Mouse (Mus musculus) liver, embryonic 13.5 days (tissue): ENCODE data around the gene Det1. TPM values are rescaled to one million over a fixed set of nuclear protein-coding genes. Genes with fewer than 3 reads are reported as not detected.

Experiments
- ATAC-seq: fragments of 200-750 bp; cut with Nextera tagmentation; 2 replicates; pipeline ENCODE4 v1.8.0; 2017; ENCODE audit warnings: low read depth, mild to moderate bottlenecking, moderate number of reproducible peaks, moderate library complexity
- DNase-seq: peaks from one replicate; pipeline ENCODE4 v3.0.0; 2022
- H3K27ac ChIP-seq: fragments of 300-500 bp; sonication (generic); 2 replicates; pipeline ENCODE4 v1.5.1; 2015; ENCODE audit warnings: moderate library complexity, mild to moderate bottlenecking, inconsistent platforms
- H3K27me3 ChIP-seq: fragments of 300-500 bp; sonication (generic); 2 replicates; pipeline ENCODE4 v1.6.1; 2015; ENCODE audit warnings: mild to moderate bottlenecking, inconsistent platforms
- H3K36me3 ChIP-seq: fragments of 300-500 bp; sonication (generic); 2 replicates; pipeline ENCODE4 v1.6.1; 2015; ENCODE audit warnings: mild to moderate bottlenecking, inconsistent platforms
- H3K4me1 ChIP-seq: fragments of 300-500 bp; sonication (generic); replicated peaks from 2 replicates; pipeline ENCODE4 v1.6.1; 2015; ENCODE audit warnings: inconsistent platforms
- H3K4me2 ChIP-seq: fragments of 300-500 bp; sonication (generic); 2 replicates; pipeline ENCODE4 v1.6.1; 2015; ENCODE audit warnings: inconsistent platforms, mild to moderate bottlenecking, moderate library complexity
- H3K4me3 ChIP-seq: fragments of 300-500 bp; sonication (generic); replicated peaks from 2 replicates; pipeline ENCODE4 v1.5.1; 2015; ENCODE audit warnings: mild to moderate bottlenecking, inconsistent platforms
- H3K9ac ChIP-seq: fragments of 300-500 bp; sonication (generic); 2 replicates; pipeline ENCODE4 v1.6.1; 2015; ENCODE audit warnings: mild to moderate bottlenecking, inconsistent platforms
- H3K9me3 ChIP-seq: fragments of 300-500 bp; sonication (generic); replicated peaks from 2 replicates; pipeline ENCODE4 v1.6.1; 2016; ENCODE audit warnings: inconsistent platforms
- WGBS: fragments of 180-500 bp; shearing (Covaris S2); methylation state at CpG from one replicate; pipeline ENCODE4 v1.1.7; 2015; ENCODE audit not compliant: insufficient replicate concordance; 5-methylcytosine and 5-hydroxymethylcytosine counted together
- polyA plus RNA-seq: library from polyadenylated mRNA; unstranded; fragments of >200 nt; fragmentation: Nextera tagmentation; extraction: Ambion mirVana; gene quantifications from 2 replicates; pipeline ENCODE4 v1.2.1, GENCODE M21; 2015

The Det1 gene
- polyA plus RNA-seq, result 10.1 and 10.6 TPM in 2 replicates

GRCm38 (mm10) chr7:78846737-78847434 is at the start of gene Det1:
Det1 (minus strand) TSS chr7:78847263.
- Histone ChIP-seq H3K4me3 (peak within 1 kb of the TSS; percentile 90), H3K9me3 (no peaks in the 10 kb centered on the region), H3K4me2 (peak within 1 kb of the TSS; percentile 73), H3K4me1 (peaks cover 20% of the 10 kb centered on the region), H3K27ac (peak within 1 kb of the TSS; percentile 77), H3K36me3 (peaks cover 23% of the 10 kb centered on the region), H3K27me3 (no peaks in the 10 kb centered on the region), H3K9ac (peak within 1 kb of the TSS; percentile 85)
- peak; percentile 84 for DNase-seq
- WGBS, result under 1% methylated on average over 53 of the region's 54 CpGs
- peak; percentile 87 for ATAC-seq

GRCm38 (mm10) chr7:78895653-78896333 is 48.7 kb upstream of the Det1 start, which contains the start of gene Aen:
Aen (plus strand) TSS chr7:78895854.
- Histone ChIP-seq H3K36me3 (peaks cover 17% of the 10 kb centered on the region), H3K27ac (peak within 1 kb of the TSS; percentile 50), H3K4me1 (peaks cover 45% of the 10 kb centered on the region), H3K9me3 (no peaks in the 10 kb centered on the region), H3K4me3 (peak within 1 kb of the TSS; percentile 89), H3K27me3 (no peaks in the 10 kb centered on the region), H3K4me2 (peak within 1 kb of the TSS; percentile 95), H3K9ac (peak within 1 kb of the TSS; percentile 85)
- WGBS, result 1% methylated on average over 53 of the region's 53 CpGs
- DNase-seq, result peak; percentile 99
- peak; percentile 95 for ATAC-seq

GRCm38 (mm10) chr7:78895021-78895652 is 48.1 kb upstream of the Det1 start:
- no peak for DNase-seq
- 29% methylated on average over 13 of the region's 13 CpGs for WGBS
- H3K9ac ChIP-seq, result peak overlapping the region; percentile 66
- no peak for ATAC-seq
- peak overlapping the region; percentile 95 for H3K4me2 ChIP-seq
- H3K27ac ChIP-seq, result peak overlapping the region; percentile 3; the same call in 1 of the 2 replicates
- H3K9me3 ChIP-seq, result no peaks in the 10 kb centered on the region
- H3K36me3 ChIP-seq, result peaks cover 17% of the 10 kb centered on the region
- peaks cover 1% of the 10 kb centered on the region for H3K27me3 ChIP-seq
- H3K4me3 ChIP-seq, result peak overlapping the region; percentile 89
- peaks cover 45% of the 10 kb centered on the region for H3K4me1 ChIP-seq

GRCm38 (mm10) chr7:78893917-78894316 is 46.9 kb upstream of the Det1 start:
- Histone ChIP-seq H3K4me1 (peaks cover 45% of the 10 kb centered on the region), H3K9ac (no peak overlapping the region), H3K27me3 (peaks cover 8% of the 10 kb centered on the region), H3K36me3 (peaks cover 17% of the 10 kb centered on the region), H3K9me3 (no peaks in the 10 kb centered on the region), H3K4me2 (no peak overlapping the region), H3K4me3 (no peak overlapping the region), H3K27ac (no peak overlapping the region)
- DNase-seq (no peak), ATAC-seq (no peak)
- 70% methylated on average over 10 of the region's 10 CpGs for WGBS

GRCm38 (mm10) chr7:78890641-78891040 is 43.6 kb upstream of the Det1 start:
- under 1% methylated on average over 16 of the region's 16 CpGs for WGBS
- DNase-seq (peak; percentile 69), ATAC-seq (no peak)
- H3K9me3 ChIP-seq, result no peaks in the 10 kb centered on the region
- no peaks in the 10 kb centered on the region for H3K36me3 ChIP-seq
- H3K27ac ChIP-seq, result no peak overlapping the region
- no peak overlapping the region for H3K4me2 ChIP-seq
- no peak overlapping the region for H3K4me3 ChIP-seq
- peaks cover 38% of the 10 kb centered on the region for H3K27me3 ChIP-seq
- peaks cover 21% of the 10 kb centered on the region for H3K4me1 ChIP-seq
- H3K9ac ChIP-seq, result no peak overlapping the region

GRCm38 (mm10) chr7:78887431-78887842 is 40.4 kb upstream of the Det1 start:
- no peak overlapping the region for H3K4me2 ChIP-seq
- no peak overlapping the region for H3K9ac ChIP-seq
- no peaks in the 10 kb centered on the region for H3K36me3 ChIP-seq
- H3K27ac ChIP-seq, result no peak overlapping the region
- no peaks in the 10 kb centered on the region for H3K9me3 ChIP-seq
- DNase-seq, result no peak
- ATAC-seq, result no peak
- WGBS, result 60% methylated on average over 9 of the region's 9 CpGs
- H3K4me3 ChIP-seq, result no peak overlapping the region
- peaks cover 70% of the 10 kb centered on the region for H3K27me3 ChIP-seq
- no peaks in the 10 kb centered on the region; the same call in 1 of the 2 replicates for H3K4me1 ChIP-seq

GRCm38 (mm10) chr7:78886496-78886895 is 39.4 kb upstream of the Det1 start:
- WGBS, result 61% methylated on average over 4 of the region's 4 CpGs
- Histone ChIP-seq H3K27ac (no peak overlapping the region), H3K36me3 (no peaks in the 10 kb centered on the region), H3K4me3 (no peak overlapping the region), H3K4me2 (no peak overlapping the region), H3K9me3 (no peaks in the 10 kb centered on the region), H3K4me1 (no peaks in the 10 kb centered on the region; the same call in 1 of the 2 replicates), H3K27me3 (peaks cover 79% of the 10 kb centered on the region), H3K9ac (no peak overlapping the region)
- ATAC-seq (no peak), DNase-seq (no peak)

GRCm38 (mm10) chr7:78885404-78885803 is 38.3 kb upstream of the Det1 start:
- Histone ChIP-seq H3K27ac (no peak overlapping the region), H3K9me3 (no peaks in the 10 kb centered on the region), H3K36me3 (no peaks in the 10 kb centered on the region), H3K4me2 (no peak overlapping the region), H3K27me3 (peaks cover 90% of the 10 kb centered on the region), H3K9ac (no peak overlapping the region), H3K4me3 (no peak overlapping the region), H3K4me1 (no peaks in the 10 kb centered on the region; the same call in 1 of the 2 replicates)
- DNase-seq, result no peak
- no peak for ATAC-seq
- 71% methylated on average over 5 of the region's 5 CpGs for WGBS

GRCm38 (mm10) chr7:78884139-78884538 is 37.1 kb upstream of the Det1 start:
- Histone ChIP-seq H3K9ac (no peak overlapping the region), H3K4me3 (no peak overlapping the region), H3K4me1 (no peaks in the 10 kb centered on the region; the same call in 1 of the 2 replicates), H3K9me3 (no peaks in the 10 kb centered on the region), H3K27ac (no peak overlapping the region), H3K4me2 (no peak overlapping the region), H3K36me3 (no peaks in the 10 kb centered on the region), H3K27me3 (peaks cover 95% of the 10 kb centered on the region)
- DNase-seq, result no peak
- no peak for ATAC-seq
- 10% methylated on average over 6 of the region's 6 CpGs for WGBS

GRCm38 (mm10) chr7:78883726-78884060 is 36.6 kb upstream of the Det1 start:
- Histone ChIP-seq H3K4me3 (no peak overlapping the region), H3K27me3 (peaks cover 96% of the 10 kb centered on the region), H3K9me3 (no peaks in the 10 kb centered on the region), H3K27ac (no peak overlapping the region), H3K36me3 (no peaks in the 10 kb centered on the region), H3K9ac (no peak overlapping the region), H3K4me2 (no peak overlapping the region), H3K4me1 (no peaks in the 10 kb centered on the region; the same call in 1 of the 2 replicates)
- 17% methylated on average over 8 of the region's 8 CpGs for WGBS
- no peak for DNase-seq
- no peak for ATAC-seq

- 5% methylated on average over 34 of the region's 34 CpGs for WGBS
- H3K9ac ChIP-seq, result no peak overlapping the region
- no peak overlapping the region for H3K27ac ChIP-seq
- no peak overlapping the region for H3K4me3 ChIP-seq
- no peaks in the 10 kb centered on the region for H3K9me3 ChIP-seq
- no peaks in the 10 kb centered on the region; the same call in 1 of the 2 replicates for H3K4me1 ChIP-seq
- H3K36me3 ChIP-seq, result no peaks in the 10 kb centered on the region
- peaks cover 91% of the 10 kb centered on the region for H3K27me3 ChIP-seq
- no peak overlapping the region for H3K4me2 ChIP-seq
- ATAC-seq, result no peak
- DNase-seq, result no peak
Observed at GRCm38 (mm10) chr7:78883016-78883725, 36.1 kb upstream of the Det1 start.
